Mouse (Mus musculus) CH12.LX (cell line): ENCODE measurements at regions not wholly inside any gene's neighbourhood (a gene's known extent, or its start where the extent isn't known, plus 50 kb on each side); places are given as distances from the start of the nearest gene placed in this dataset.

Experiments
- DNase-seq: peaks from one replicate; pipeline ENCODE4 v3.0.0-alpha.2; 2013; ENCODE audit errors: extremely low read depth
- H3K27ac ChIP-seq: 2 replicates; pipeline ENCODE4 v1.5.1; 2012; ENCODE audit warnings: low read depth, mild to moderate bottlenecking, control low read depth, moderate library complexity; ENCODE audit not compliant: insufficient read depth
- H3K27me3 ChIP-seq: replicated peaks from 2 replicates; pipeline ENCODE3; 2012; ENCODE audit warnings: inconsistent platforms
- H3K36me3 ChIP-seq, 2 experiments: replicated peaks in 1 of 2; 2 replicates each; pipeline versions ENCODE3 to v1.6.1; 2012; ENCODE audit warnings: inconsistent platforms in 1 of 2, low read length in 1 of 2, mild to moderate bottlenecking in 1 of 2, mixed read lengths in 1 of 2, moderate library complexity in 1 of 2; ENCODE audit not compliant: control insufficient read depth in 1 of 2, insufficient read depth in 1 of 2
- H3K4me1 ChIP-seq, 2 experiments: 2 replicates each; pipeline ENCODE4 v1.6.1; 2012; ENCODE audit warnings: inconsistent platforms in 1 of 2, moderate library complexity in 1 of 2; ENCODE audit not compliant: insufficient read depth in 2 of 2, control insufficient read depth in 1 of 2
- H3K4me2 ChIP-seq: 2 replicates; pipeline ENCODE4 v1.6.1; 2012; ENCODE audit warnings: low read depth, mild to moderate bottlenecking, control low read depth; ENCODE audit not compliant: poor library complexity, insufficient read depth, severe bottlenecking
- H3K4me3 ChIP-seq, 3 experiments: fragments of 150-350 bp in 1 of 3; sonication (generic) in 1 of 3; replicated peaks in 1 of 3; 2 replicates each; pipeline versions ENCODE3 to v1.5.1; 2011 to 2012; ENCODE audit warnings: low read depth in 2 of 3, low read length in 2 of 3, mild to moderate bottlenecking in 2 of 3, moderate library complexity in 2 of 3, control low read depth in 1 of 3, improper control_type of control experiment in 1 of 3, inconsistent platforms in 1 of 3, mixed read lengths in 1 of 3; ENCODE audit not compliant: poor library complexity in 1 of 3
- H3K79me2 ChIP-seq: replicated peaks from 2 replicates; pipeline ENCODE4 v1.6.1; 2012; ENCODE audit warnings: mild to moderate bottlenecking, moderate library complexity; ENCODE audit not compliant: control insufficient read depth, poor library complexity, insufficient read depth, severe bottlenecking; ENCODE audit errors: extremely low read depth
- H3K9ac ChIP-seq: 2 replicates; pipeline ENCODE4 v1.6.1; 2012; ENCODE audit warnings: low read depth, mild to moderate bottlenecking, control low read depth, moderate library complexity; ENCODE audit not compliant: insufficient read depth
- H3K9me3 ChIP-seq: replicated peaks from 2 replicates; pipeline ENCODE3; 2012; ENCODE audit warnings: low read length, inconsistent platforms, mixed read lengths
- E2F4 ChIP-seq: IDR thresholded peaks from 2 replicates; pipeline ENCODE4 v1.6.1; 2011; ENCODE audit warnings: low read depth, low read length, improper control_type of control experiment; ENCODE audit not compliant: insufficient replicate concordance
- EP300 ChIP-seq: IDR thresholded peaks from 2 replicates; pipeline ENCODE4 v1.6.1; 2011; ENCODE audit warnings: low read length, improper control_type of control experiment
- HCFC1 ChIP-seq: IDR thresholded peaks from 2 replicates; pipeline ENCODE4 v1.6.1; 2012; ENCODE audit warnings: low read depth, mild to moderate bottlenecking, inconsistent platforms, low read length, improper control_type of control experiment
- JUN ChIP-seq: IDR thresholded peaks from 2 replicates; pipeline ENCODE4 v1.6.1; 2011; ENCODE audit warnings: low read depth, mild to moderate bottlenecking, low read length, improper control_type of control experiment, moderate library complexity; ENCODE audit not compliant: insufficient read depth
- JUND ChIP-seq: conservative IDR thresholded peaks from 2 replicates; pipeline ENCODE4 v1.6.1; 2011; ENCODE audit warnings: low read depth, low read length, improper control_type of control experiment
- MAX ChIP-seq: IDR thresholded peaks from 2 replicates; pipeline ENCODE4 v1.6.1; 2011; ENCODE audit warnings: low read length, improper control_type of control experiment
- MXI1 ChIP-seq: IDR thresholded peaks from 2 replicates; pipeline ENCODE4 v1.6.1; 2011; ENCODE audit warnings: mild to moderate bottlenecking, low read depth, low read length, improper control_type of control experiment
- POLR2AphosphoS2 ChIP-seq: IDR thresholded peaks from 2 replicates; pipeline ENCODE4 v1.6.1; 2011; ENCODE audit warnings: low read depth, low read length, improper control_type of control experiment
- TBP ChIP-seq: conservative IDR thresholded peaks from 2 replicates; pipeline ENCODE4 v1.6.1; 2011; ENCODE audit warnings: low read depth, low read length, improper control_type of control experiment
- TCF12 ChIP-seq: IDR thresholded peaks from 2 replicates; pipeline ENCODE4 v1.6.1; 2014; ENCODE audit warnings: low read depth, mild to moderate bottlenecking, inconsistent platforms, low read length, improper control_type of control experiment
- UBTF ChIP-seq: IDR thresholded peaks from 2 replicates; pipeline ENCODE4 v1.6.1; 2012; ENCODE audit warnings: low read depth, mild to moderate bottlenecking, inconsistent platforms, low read length, improper control_type of control experiment, moderate library complexity
- USF1 ChIP-seq: IDR thresholded peaks from 2 replicates; pipeline ENCODE4 v1.6.1; 2014; ENCODE audit warnings: low read depth, mild to moderate bottlenecking, inconsistent platforms, low read length, improper control_type of control experiment
- USF2 ChIP-seq: conservative IDR thresholded peaks from 2 replicates; pipeline ENCODE4 v1.6.1; 2011; ENCODE audit warnings: low read depth, low read length, improper control_type of control experiment
- ZMIZ1 ChIP-seq: IDR thresholded peaks from 2 replicates; pipeline ENCODE4 v1.6.1; 2012; ENCODE audit warnings: low read depth, mild to moderate bottlenecking, inconsistent platforms, low read length, improper control_type of control experiment
- ZNF384 ChIP-seq: IDR thresholded peaks from 2 replicates; pipeline ENCODE4 v1.6.1; 2012; ENCODE audit warnings: low read depth, low read length, improper control_type of control experiment, inconsistent platforms
- dilution Hi-C: fragments of 300-500 bp; cut with MboI; formaldehyde crosslinking; loops from 2 replicates; pipeline ENCODE4 v1.14.3; 2020; ENCODE audit warnings: low sequenced_read_pairs; ENCODE audit not compliant: extremely low pct_unique_long_range_greater_than_20kb, extremely low pct_ligation_motif_present
- in situ Hi-C: fragments of 300-500 bp; cut with MboI; formaldehyde crosslinking; loops from 3 replicates; pipeline ENCODE4 v1.14.3; 2019; ENCODE audit warnings: low sequenced_read_pairs, low pct_ligation_motif_present, low pct_unique_long_range_greater_than_20kb, mixed read lengths

GRCm38 (mm10) chr5:44352324-44352723 lies 125.9 kb upstream of the Tapt1 start:
- Histone ChIP-seq H3K9me3 (no peaks in the 10 kb centered on the region), H3K36me3 (no peaks in the 10 kb centered on the region), H3K4me1 (peaks cover 0 to 4% of the 10 kb centered on the region in 2 experiments; a peak in 1 of 4 replicates), H3K9ac (no peak overlapping the region), H3K4me2 (no peak overlapping the region), H3K79me2 (no peaks in the 10 kb centered on the region), H3K4me3 (no peak overlapping the region), H3K27me3 (no peaks in the 10 kb centered on the region), H3K27ac (no peak overlapping the region)
- in situ Hi-C loops (no loop called here), dilution Hi-C loops (no loop called here)
- TF ChIP-seq HCFC1: no peak
- no peak for TF ChIP-seq MXI1
- TF ChIP-seq POLR2AphosphoS2: no peak
- TF ChIP-seq USF2: no peak
- no peak for TF ChIP-seq E2F4
- DNase-seq: no peak

GRCm38 (mm10) chr5:44341457-44342014 lies 115.1 kb upstream of the Tapt1 start:
- no peak for TF ChIP-seq JUND
- TF ChIP-seq USF1: no peak
- no peak for TF ChIP-seq TCF12
- H3K4me3 ChIP-seq: no peak overlapping the region
- DNase-seq: no peak
- dilution Hi-C loops (no loop called here), in situ Hi-C loops (no loop called here)
- no peaks in the 10 kb centered on the region for H3K9me3 ChIP-seq
- no peaks in the 10 kb centered on the region for H3K4me1 ChIP-seq
- H3K9ac ChIP-seq: no peak overlapping the region
- H3K79me2 ChIP-seq: no peaks in the 10 kb centered on the region
- H3K4me2 ChIP-seq: no peak overlapping the region
- no peaks in the 10 kb centered on the region for H3K27me3 ChIP-seq
- H3K27ac ChIP-seq: no peak overlapping the region
- no peaks in the 10 kb centered on the region for H3K36me3 ChIP-seq

- Histone ChIP-seq H3K27ac (no peak overlapping the region), H3K79me2 (no peaks in the 10 kb centered on the region), H3K36me3 (no peaks in the 10 kb centered on the region), H3K4me3 (no peak overlapping the region), H3K4me1 (no peaks in the 10 kb centered on the region), H3K9ac (no peak overlapping the region), H3K4me2 (no peak overlapping the region), H3K9me3 (no peaks in the 10 kb centered on the region), H3K27me3 (no peaks in the 10 kb centered on the region)
- in situ Hi-C loops (no loop called here), dilution Hi-C loops (no loop called here)
- TF ChIP-seq ZMIZ1 (no peak), EP300 (no peak), ZNF384 (no peak), JUN (no peak), MAX (no peak), UBTF (no peak), TBP (no peak), HCFC1 (no peak)
- no peak for DNase-seq
Measured at GRCm38 (mm10) chr5:44338662-44339061, 112.2 kb upstream of the Tapt1 start.
